Mouse (Mus musculus) spleen, adult 2 months (tissue): ENCODE measurements around the gene Shoc2.

Source experiments
- CTCF ChIP-seq: fragments of 200-500 bp; IDR thresholded peaks from 2 replicates; pipeline ENCODE4 v1.5.1; 2011; ENCODE audit warnings: mild to moderate bottlenecking, inconsistent platforms; ENCODE audit not compliant: insufficient read depth, insufficient read length, insufficient replicate concordance; ENCODE audit errors: extremely low read depth
- POLR2A ChIP-seq: fragments of 200-500 bp; IDR thresholded peaks from 2 replicates; pipeline ENCODE4 v1.6.1; 2011; ENCODE audit warnings: low read depth, low read length, inconsistent platforms

DNA sequence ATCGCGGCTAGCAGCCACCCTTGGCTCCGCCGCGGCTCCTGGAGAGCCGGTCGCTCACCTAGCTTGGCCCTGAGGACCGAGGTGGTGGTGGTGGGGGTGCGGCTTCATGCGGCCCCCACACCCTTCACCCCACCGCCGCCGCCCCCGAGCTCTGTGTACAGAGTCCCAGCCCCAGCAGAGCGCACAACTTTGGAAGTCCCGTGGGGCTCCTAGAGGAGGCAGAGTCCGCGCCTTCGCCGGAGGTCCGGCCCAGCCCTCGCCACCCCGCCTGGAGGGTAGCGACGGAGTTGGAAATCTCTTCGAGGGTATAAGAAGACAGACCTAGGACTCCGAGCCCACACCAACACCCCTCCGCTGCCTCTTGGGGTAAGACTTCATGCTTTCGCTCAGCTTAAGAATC, 101.3 kb downstream of the Shoc2 start:
- TF ChIP-seq CTCF (no peak), POLR2A (no peak)
